Mouse (Mus musculus) limb, embryonic 15.5 days (tissue): ENCODE results near the gene Stk38l. TPM values are rescaled to one million over a fixed set of nuclear protein-coding genes. Genes with fewer than 3 reads are reported as not detected.

Experiments used
- ATAC-seq: fragments of 200-750 bp; cut with Nextera tagmentation; 2 replicates; pipeline ENCODE4 v1.8.0; 2017; ENCODE audit warnings: low read depth, moderate TSS enrichment; ENCODE audit not compliant: insufficient number of reproducible peaks, low FRiP score, low TSS enrichment
- H3K27ac ChIP-seq: fragments of 300-500 bp; sonication (generic); 2 replicates; pipeline ENCODE4 v1.5.1; 2015; ENCODE audit warnings: moderate library complexity, mild to moderate bottlenecking, inconsistent platforms
- H3K27me3 ChIP-seq: fragments of 300-500 bp; sonication (generic); 2 replicates; pipeline ENCODE4 v1.6.1; 2015; ENCODE audit warnings: inconsistent platforms
- H3K36me3 ChIP-seq: fragments of 300-500 bp; sonication (generic); 2 replicates; pipeline ENCODE4 v1.6.1; 2015; ENCODE audit warnings: inconsistent platforms
- H3K4me1 ChIP-seq: fragments of 300-500 bp; sonication (generic); 2 replicates; pipeline ENCODE4 v1.6.1; 2015; ENCODE audit warnings: inconsistent platforms
- H3K4me2 ChIP-seq: fragments of 300-500 bp; sonication (generic); 2 replicates; pipeline ENCODE4 v1.6.1; 2015; ENCODE audit warnings: mild to moderate bottlenecking, inconsistent platforms
- H3K4me3 ChIP-seq: fragments of 300-500 bp; sonication (generic); 2 replicates; pipeline ENCODE4 v1.5.1; 2015; ENCODE audit warnings: mild to moderate bottlenecking, inconsistent platforms
- H3K9ac ChIP-seq: fragments of 300-500 bp; sonication (generic); 2 replicates; pipeline ENCODE4 v1.6.1; 2015; ENCODE audit warnings: inconsistent platforms
- H3K9me3 ChIP-seq: fragments of 300-500 bp; sonication (generic); 2 replicates; pipeline ENCODE4 v1.6.1; 2016; ENCODE audit warnings: inconsistent platforms
- WGBS: fragments of 180-500 bp; shearing (Covaris S2); methylation state at CpG from one replicate; pipeline ENCODE4 v1.1.7; 2015; 5-methylcytosine and 5-hydroxymethylcytosine counted together
- polyA plus RNA-seq: library from polyadenylated mRNA; unstranded; fragments of >200 nt; fragmentation: Nextera tagmentation; extraction: Ambion mirVana; gene quantifications from 2 replicates; pipeline ENCODE4 v1.2.1, GENCODE M21; 2015

The Stk38l gene
- polyA plus RNA-seq, 1 experiment from 2014 or later, result 17.4 TPM

GRCm38 (mm10) chr6:146824727-146825486 lies 100.1 kb downstream of the Stk38l start:
- H3K27ac ChIP-seq, result no peak overlapping the region
- H3K4me1 ChIP-seq, result no peaks in the 10 kb centered on the region
- H3K4me2 ChIP-seq, result no peak overlapping the region
- no peak overlapping the region for H3K4me3 ChIP-seq
- no peak for ATAC-seq
- H3K27me3 ChIP-seq, result no peaks in the 10 kb centered on the region
- H3K9ac ChIP-seq, result no peak overlapping the region
- 0 out of 2 replicates have a peak, but pooled peaks cover 3% of the 10 kb centered on the region for H3K36me3 ChIP-seq
- 35% methylated on average over 16 of the region's 16 CpGs for WGBS
- no peaks in the 10 kb centered on the region for H3K9me3 ChIP-seq

GRCm38 (mm10) chr6:146825487-146825773 lies 100.6 kb downstream of the Stk38l start:
- Histone ChIP-seq H3K4me3 (no peak overlapping the region), H3K9ac (no peak overlapping the region), H3K27ac (no peak overlapping the region), H3K9me3 (no peaks in the 10 kb centered on the region), H3K4me2 (no peak overlapping the region), H3K36me3 (0 out of 2 replicates have a peak, but pooled peaks cover 3% of the 10 kb centered on the region), H3K27me3 (no peaks in the 10 kb centered on the region), H3K4me1 (no peaks in the 10 kb centered on the region)
- no peak for ATAC-seq
- whole genome bisulfite sequencing, result 88% methylated on average over 1 of the region's 1 CpGs

Other genes starting within 250 kb of the Stk38l start
- 14.6 and 18.4 TPM in 2 replicates for gene Itpr2, start 222.8 kb upstream of the Stk38l start, polyA plus RNA-seq
- gene Fgfr1op2, start 147.8 kb upstream of the Stk38l start, polyA plus RNA-seq, result 98.3 and 99.6 TPM in 2 replicates
- 54.2 and 62.9 TPM in 2 replicates for gene Ints13, start 147.2 kb upstream of the Stk38l start, polyA plus RNA-seq
- gene Med21, start 82.4 kb upstream of the Stk38l start, polyA plus RNA-seq, result 132 and 142 TPM in 2 replicates
- gene Tm7sf3, start 82.2 kb upstream of the Stk38l start, polyA plus RNA-seq, result 48.2 and 52.1 TPM in 2 replicates
- gene Arntl2, start 71.1 kb downstream of the Stk38l start, polyA plus RNA-seq, result 7.9 and 8.5 TPM in 2 replicates
- gene Smco2, start 125.1 kb downstream of the Stk38l start, polyA plus RNA-seq, result not detected in 2 replicates
- 60.8 and 63.5 TPM in 2 replicates for gene Ppfibp1, start 163.5 kb downstream of the Stk38l start, polyA plus RNA-seq
- gene 1700034J05Rik, start 229.4 kb downstream of the Stk38l start, polyA plus RNA-seq, result 0.13 and 0.16 TPM in 2 replicates